Mouse (Mus musculus): Measurements from ENCODE around the gene Nalcn. TPM values are rescaled to one million over a fixed set of nuclear protein-coding genes. Genes with fewer than 3 reads are reported as not detected.

Nalcn gene
- polyA plus RNA-seq, 1 experiment from 2014 or later: 0.30 TPM

- H3K4me3 ChIP-seq (ENCODE audit: low read depth, low read length): no peak overlapping the region
- no peak overlapping the region for H3K4me2 ChIP-seq (replicated peaks; ENCODE audit: low read depth)
- no peaks in the 10 kb centered on the region for H3K36me3 ChIP-seq (ENCODE audit: control insufficient read depth, insufficient read depth, low read length)
- no peaks in the 10 kb centered on the region for H3K27me3 ChIP-seq (ENCODE audit: control insufficient read depth, insufficient read depth, low read length)
- H3K9ac ChIP-seq (ENCODE audit: low read length): no peak overlapping the region
- no peaks in the 10 kb centered on the region for H3K9me3 ChIP-seq (ENCODE audit: control insufficient read depth, low read length)
- H3K27ac ChIP-seq (replicated peaks): no peak overlapping the region
- DNase-seq (ENCODE audit: low spot score) (no peak), ATAC-seq (ENCODE audit: low FRiP score, low TSS enrichment) (no peak)
- no peaks in the 10 kb centered on the region for H3K4me1 ChIP-seq (replicated peaks; ENCODE audit: control insufficient read depth, insufficient read depth)
- TF ChIP-seq EP300 (optimal IDR thresholded peaks at IDR 0.05): no peak
- TF ChIP-seq CTCF (IDR thresholded peaks at IDR 0.05; ENCODE audit: low read depth): peak; percentile 86
- WGBS: 11% methylated on average over 9 of the region's 9 CpGs
These were observed 255.4 kb downstream of the Nalcn start for GRCm38 (mm10) chr14:123371522-123371921.

GRCm38 (mm10) chr14:123359691-123360090 lies 267.3 kb downstream of the Nalcn start:
- TF ChIP-seq CTCF (IDR thresholded peaks at IDR 0.05; ENCODE audit: low read depth): no peak
- no peak for TF ChIP-seq EP300 (optimal IDR thresholded peaks at IDR 0.05)
- ATAC-seq (ENCODE audit: low FRiP score, low TSS enrichment) (no peak), DNase-seq (ENCODE audit: low spot score) (no peak)
- Histone ChIP-seq H3K36me3 (ENCODE audit: control insufficient read depth, insufficient read depth, low read length) (no peaks in the 10 kb centered on the region), H3K4me1 (replicated peaks; ENCODE audit: control insufficient read depth, insufficient read depth) (no peaks in the 10 kb centered on the region), H3K27me3 (ENCODE audit: control insufficient read depth, insufficient read depth, low read length) (no peaks in the 10 kb centered on the region), H3K9me3 (ENCODE audit: control insufficient read depth, low read length) (no peaks in the 10 kb centered on the region), H3K27ac (replicated peaks) (no peak overlapping the region), H3K9ac (ENCODE audit: low read length) (no peak overlapping the region), H3K4me3 (ENCODE audit: low read depth, low read length) (no peak overlapping the region), H3K4me2 (replicated peaks; ENCODE audit: low read depth) (no peak overlapping the region)
- WGBS: 90% methylated on average over 1 of the region's 1 CpGs

- no peak for ATAC-seq (ENCODE audit: low FRiP score, low TSS enrichment)
- Histone ChIP-seq H3K4me1 (replicated peaks; ENCODE audit: control insufficient read depth, insufficient read depth) (no peaks in the 10 kb centered on the region), H3K4me3 (ENCODE audit: low read depth, low read length) (no peak overlapping the region), H3K36me3 (ENCODE audit: control insufficient read depth, insufficient read depth, low read length) (no peaks in the 10 kb centered on the region), H3K4me2 (replicated peaks; ENCODE audit: low read depth) (no peak overlapping the region), H3K9ac (ENCODE audit: low read length) (no peak overlapping the region), H3K27ac (replicated peaks) (no peak overlapping the region), H3K27me3 (ENCODE audit: control insufficient read depth, insufficient read depth, low read length) (no peaks in the 10 kb centered on the region), H3K9me3 (ENCODE audit: control insufficient read depth, low read length) (no peaks in the 10 kb centered on the region)
- 10% methylated on average over 6 of the region's 6 CpGs for WGBS
- peak; percentile 69 for TF ChIP-seq CTCF (IDR thresholded peaks at IDR 0.05; ENCODE audit: low read depth)
- no peak for TF ChIP-seq EP300 (optimal IDR thresholded peaks at IDR 0.05)
- DNase-seq (ENCODE audit: low spot score): peak; percentile 33
These were observed 274.0 kb downstream of the Nalcn start for GRCm38 (mm10) chr14:123352973-123353372.

- Histone ChIP-seq H3K9me3 (ENCODE audit: control insufficient read depth, low read length) (no peaks in the 10 kb centered on the region), H3K4me3 (ENCODE audit: low read depth, low read length) (no peak overlapping the region), H3K9ac (ENCODE audit: low read length) (no peak overlapping the region), H3K27ac (replicated peaks) (no peak overlapping the region), H3K27me3 (ENCODE audit: control insufficient read depth, insufficient read depth, low read length) (no peaks in the 10 kb centered on the region), H3K4me2 (replicated peaks; ENCODE audit: low read depth) (no peak overlapping the region), H3K4me1 (replicated peaks; ENCODE audit: control insufficient read depth, insufficient read depth) (no peaks in the 10 kb centered on the region), H3K36me3 (ENCODE audit: control insufficient read depth, insufficient read depth, low read length) (no peaks in the 10 kb centered on the region)
- DNase-seq (ENCODE audit: low spot score): no peak
- no peak for TF ChIP-seq EP300 (optimal IDR thresholded peaks at IDR 0.05)
- TF ChIP-seq CTCF (IDR thresholded peaks at IDR 0.05; ENCODE audit: low read depth): no peak
- ATAC-seq (ENCODE audit: low FRiP score, low TSS enrichment): no peak
- 62% methylated on average over 1 of the region's 1 CpGs for WGBS
These were observed 295.1 kb downstream of the Nalcn start for GRCm38 (mm10) chr14:123331841-123332240.

- Histone ChIP-seq H3K9ac (ENCODE audit: low read length) (no peak overlapping the region), H3K4me1 (replicated peaks; ENCODE audit: control insufficient read depth, insufficient read depth) (no peaks in the 10 kb centered on the region), H3K9me3 (ENCODE audit: control insufficient read depth, low read length) (no peaks in the 10 kb centered on the region), H3K4me3 (ENCODE audit: low read depth, low read length) (no peak overlapping the region), H3K27me3 (ENCODE audit: control insufficient read depth, insufficient read depth, low read length) (no peaks in the 10 kb centered on the region), H3K27ac (replicated peaks) (no peak overlapping the region), H3K4me2 (replicated peaks; ENCODE audit: low read depth) (no peak overlapping the region), H3K36me3 (ENCODE audit: control insufficient read depth, insufficient read depth, low read length) (no peaks in the 10 kb centered on the region)
- WGBS: 24% methylated on average over 1 of the region's 1 CpGs
- DNase-seq (ENCODE audit: low spot score): no peak
- TF ChIP-seq EP300 (optimal IDR thresholded peaks at IDR 0.05): no peak
- TF ChIP-seq CTCF (IDR thresholded peaks at IDR 0.05; ENCODE audit: low read depth): peak; percentile 51
- ATAC-seq (ENCODE audit: low FRiP score, low TSS enrichment): no peak
These were observed 312.6 kb downstream of the Nalcn start for GRCm38 (mm10) chr14:123314369-123314768.

GRCm38 (mm10) chr14:123312371-123312770 lies 314.6 kb downstream of the Nalcn start:
- H3K9me3 ChIP-seq (ENCODE audit: control insufficient read depth, low read length): no peaks in the 10 kb centered on the region
- WGBS: 60% methylated on average over 4 of the region's 4 CpGs
- H3K27me3 ChIP-seq (ENCODE audit: control insufficient read depth, insufficient read depth, low read length): no peaks in the 10 kb centered on the region
- no peak for TF ChIP-seq EP300 (optimal IDR thresholded peaks at IDR 0.05)
- TF ChIP-seq CTCF (IDR thresholded peaks at IDR 0.05; ENCODE audit: low read depth): no peak
- no peak overlapping the region for H3K27ac ChIP-seq (replicated peaks)
- H3K4me3 ChIP-seq (ENCODE audit: low read depth, low read length): no peak overlapping the region
- H3K36me3 ChIP-seq (ENCODE audit: control insufficient read depth, insufficient read depth, low read length): no peaks in the 10 kb centered on the region
- H3K4me1 ChIP-seq (replicated peaks; ENCODE audit: control insufficient read depth, insufficient read depth): no peaks in the 10 kb centered on the region
- H3K9ac ChIP-seq (ENCODE audit: low read length): no peak overlapping the region
- ATAC-seq (ENCODE audit: low FRiP score, low TSS enrichment) (no peak), DNase-seq (ENCODE audit: low spot score) (no peak)
- H3K4me2 ChIP-seq (replicated peaks; ENCODE audit: low read depth): no peak overlapping the region
